Mouse (Mus musculus): ENCODE measurements around the gene Upk1a.

Upk1a gene

DNA sequence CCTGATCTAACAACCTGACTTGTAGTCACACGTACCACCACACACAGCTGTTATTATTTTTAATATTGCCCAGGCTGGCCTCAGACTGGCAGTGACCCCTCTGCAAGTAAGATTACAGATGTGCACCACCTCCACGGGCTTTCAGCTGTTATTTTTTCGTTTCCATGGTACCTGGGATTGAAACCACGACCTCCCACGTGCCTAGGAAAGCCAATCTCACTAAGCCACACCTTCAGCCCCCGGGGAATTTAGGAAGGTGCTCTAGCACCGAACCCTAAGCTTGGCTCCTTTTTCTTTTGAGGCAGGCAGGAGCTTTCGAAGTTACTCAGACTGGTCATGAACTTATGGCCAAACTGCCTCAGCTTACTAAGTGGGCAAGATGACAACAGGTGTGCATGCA is 8.2 kb downstream of the Upk1a start:
- no peak for DNase-seq (ENCODE audit: low read depth, low spot score)

DNA sequence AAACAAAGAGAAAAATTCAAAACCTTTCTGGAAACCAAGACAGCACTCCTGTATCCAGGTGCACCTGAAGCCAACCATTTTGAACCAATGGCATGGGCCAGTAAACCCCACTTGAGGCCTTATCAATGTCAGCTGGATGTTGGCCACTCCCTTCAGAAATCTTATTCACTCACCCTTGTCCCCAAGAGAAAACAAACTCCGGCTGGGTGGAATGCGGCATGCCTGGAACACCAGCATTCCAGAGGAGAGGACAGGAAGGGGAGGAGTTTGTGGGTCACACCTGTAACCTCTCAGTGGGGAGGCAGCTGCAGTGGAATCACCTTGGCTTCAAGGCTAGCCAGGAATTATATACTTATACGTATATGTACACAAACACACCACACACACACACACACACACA is 10.1 kb downstream of the Upk1a start:
- no peak for DNase-seq (ENCODE audit: low read depth, low spot score)

DNA sequence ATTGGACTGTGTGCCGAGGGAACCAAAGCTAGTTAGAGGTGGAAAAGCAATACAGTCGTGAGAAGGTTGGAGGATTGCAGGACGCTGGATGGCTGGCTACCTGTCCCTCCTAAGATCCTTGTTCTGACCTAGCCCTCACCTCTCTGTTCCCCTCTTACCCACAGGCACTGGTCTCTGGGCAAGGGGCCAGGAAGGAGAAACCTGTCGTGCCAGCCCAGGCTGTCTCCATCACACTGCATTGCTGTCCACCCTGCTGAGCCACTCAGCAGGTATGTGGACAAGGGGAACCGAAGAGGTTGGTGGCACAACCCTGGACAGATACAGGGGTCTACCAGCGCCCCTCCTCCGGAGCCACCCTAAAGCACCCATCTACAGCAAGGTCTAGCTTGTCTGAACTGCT is 12.0 kb downstream of the Upk1a start:
- no peak for DNase-seq (ENCODE audit: low read depth, low spot score)

DNA sequence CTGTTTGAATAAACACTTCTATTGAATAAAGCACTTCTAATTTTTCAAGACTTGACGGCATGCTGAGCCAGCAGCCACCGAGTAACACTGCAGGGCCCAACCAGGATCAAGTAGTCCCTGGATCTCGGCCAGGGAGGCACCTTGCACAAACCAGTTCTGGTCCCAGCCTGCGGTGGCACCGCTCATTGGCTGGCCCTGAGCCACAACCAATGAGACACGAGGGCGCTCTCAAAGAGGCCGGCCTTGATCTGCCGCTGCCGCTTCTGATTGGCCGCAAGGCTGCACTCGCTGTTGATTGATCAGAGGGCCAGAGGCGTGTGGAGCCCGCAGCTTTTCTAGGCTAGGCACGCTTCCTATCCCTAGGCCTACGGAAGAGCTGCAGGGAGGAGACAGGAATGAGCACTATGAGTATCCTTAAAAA is 12.7 kb downstream of the Upk1a start:
- peak; percentile 87 for DNase-seq (ENCODE audit: low read depth, low spot score)

DNA sequence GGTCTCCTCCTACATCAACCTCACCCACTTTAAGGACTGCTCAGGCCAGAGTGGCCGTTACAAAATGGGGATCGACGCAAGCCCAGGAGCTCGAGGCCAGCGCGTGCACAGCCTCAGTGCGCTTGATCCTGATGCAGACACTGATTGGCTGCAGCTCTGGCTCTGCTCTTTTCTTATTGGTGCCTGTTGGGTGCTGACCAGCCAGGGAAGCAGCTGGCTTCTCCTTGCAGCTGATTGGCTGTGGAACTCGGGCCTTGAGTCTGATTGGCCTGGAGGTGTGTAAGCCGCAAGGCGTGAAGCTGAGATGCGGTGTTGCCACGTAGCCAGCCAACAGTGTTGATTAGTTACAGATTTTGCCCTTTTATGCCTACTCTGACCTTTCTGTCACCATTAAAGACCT is 13.9 kb downstream of the Upk1a start, which contains the start of gene Zbtb32:
Gene Zbtb32, minus strand, starts transcription at position 124 of the 400 bp plus-strand sequence.
- no peak for DNase-seq (ENCODE audit: low read depth, low spot score)

DNA sequence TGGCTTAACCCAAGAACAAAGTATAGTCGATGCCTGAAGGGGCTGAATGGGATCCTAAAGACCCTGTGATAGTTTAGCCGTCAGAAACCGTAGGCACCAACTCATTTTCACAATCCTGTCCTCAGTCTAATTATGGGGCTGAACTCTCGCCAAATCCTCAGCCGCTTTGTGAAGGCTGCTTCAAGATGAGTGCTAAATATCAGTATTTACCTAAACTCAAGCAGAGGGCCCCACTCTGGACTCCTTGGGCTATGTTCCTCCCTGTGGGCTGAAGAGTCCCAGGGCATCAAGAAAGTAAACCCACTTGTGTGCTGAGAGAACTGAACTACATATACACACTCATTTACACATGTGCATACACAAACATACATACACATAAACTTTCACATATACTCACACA is 15.8 kb downstream of the Upk1a start:
- DNase-seq (ENCODE audit: low read depth, low spot score), result no peak

DNA sequence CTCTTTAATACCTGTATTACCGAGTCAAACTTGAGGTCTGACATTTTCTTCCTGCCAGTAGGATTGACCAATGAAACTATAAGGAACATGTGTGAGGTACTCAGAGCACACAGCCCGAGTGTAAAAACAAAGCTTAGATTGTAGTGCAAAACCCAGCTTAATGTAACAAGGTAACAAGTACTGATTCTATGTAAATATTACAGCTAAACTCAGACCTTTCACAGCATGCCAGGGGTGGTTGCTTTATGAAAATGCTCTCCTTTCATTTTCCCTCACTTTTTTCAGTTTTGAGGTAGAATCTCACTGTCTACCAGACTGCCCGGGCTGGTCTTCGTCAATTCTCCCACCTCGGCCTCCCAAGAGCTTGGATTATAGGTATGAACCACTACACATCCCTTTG is 16.6 kb downstream of the Upk1a start:
- DNase-seq (ENCODE audit: low read depth, low spot score), result no peak

DNA sequence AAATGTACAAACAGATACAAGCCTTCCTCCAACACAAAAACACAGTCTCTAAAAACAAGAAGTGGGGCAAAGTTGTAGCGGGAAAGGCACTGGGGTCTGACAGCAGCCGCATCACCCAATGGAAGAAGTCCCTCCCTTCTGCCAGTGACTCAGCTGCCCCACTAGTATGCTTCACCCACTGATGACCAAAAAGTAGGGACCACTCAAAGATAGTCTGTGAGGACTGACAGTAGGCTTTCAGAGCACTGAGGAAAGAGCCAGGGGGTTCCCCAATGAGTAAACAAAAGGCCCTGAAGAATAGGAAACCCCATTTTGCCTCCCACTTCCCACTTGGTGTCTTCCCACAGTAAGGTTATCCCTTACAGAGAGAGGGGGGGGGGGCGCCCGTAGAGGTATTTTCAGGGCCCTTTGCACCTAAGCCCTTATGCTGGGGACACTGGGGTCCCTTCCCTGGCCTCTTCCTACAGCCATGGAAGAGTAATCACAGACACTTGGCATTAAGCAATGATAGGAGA is 18.1 kb downstream of the Upk1a start:
- no peak for DNase-seq (ENCODE audit: low read depth, low spot score)

DNA sequence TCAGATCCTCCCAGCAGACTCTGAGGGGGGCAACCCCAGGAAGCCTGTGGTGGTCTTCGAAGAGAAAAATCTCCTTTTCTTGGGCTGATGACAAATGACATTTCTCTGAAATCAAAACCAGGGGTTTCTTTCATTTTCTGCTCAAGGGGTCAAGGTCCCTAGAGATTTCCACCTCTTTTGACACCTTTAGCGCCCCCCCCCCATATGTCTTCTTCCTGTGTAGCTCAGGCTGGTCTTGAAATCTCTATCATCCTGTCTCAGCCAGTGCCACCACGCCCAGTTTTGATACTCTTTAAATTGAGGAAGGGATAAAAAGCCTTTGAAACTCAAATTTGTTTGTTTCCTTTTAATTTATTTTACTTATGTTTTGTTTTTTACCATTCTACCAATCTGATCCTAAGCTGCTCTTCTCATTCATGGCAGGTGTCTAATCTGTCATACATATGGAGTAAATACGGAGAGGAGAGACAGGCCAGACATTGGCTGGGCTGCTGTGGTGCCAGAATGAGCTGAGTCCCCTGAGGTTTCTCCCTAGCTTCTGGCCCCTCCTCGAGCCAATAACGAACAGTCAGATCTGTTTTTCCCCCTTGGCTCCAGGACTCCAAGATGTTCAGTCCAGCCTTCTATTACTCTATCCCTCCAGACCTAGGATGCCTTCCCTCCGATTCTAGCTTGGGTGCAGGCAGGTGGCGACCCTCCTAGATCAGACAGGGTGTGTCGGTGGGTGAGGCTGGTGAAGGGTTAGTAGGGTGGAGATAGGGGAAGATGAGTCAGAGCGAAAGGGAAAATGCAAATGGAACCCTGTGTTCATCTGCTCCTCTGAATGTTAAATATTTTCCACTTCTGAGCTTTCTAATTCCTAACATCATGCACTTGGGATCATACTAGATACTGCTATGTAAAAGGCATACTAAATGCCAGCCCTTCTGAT is 18.8 kb downstream of the Upk1a start:
- no peak for DNase-seq (ENCODE audit: low read depth, low spot score)

DNA sequence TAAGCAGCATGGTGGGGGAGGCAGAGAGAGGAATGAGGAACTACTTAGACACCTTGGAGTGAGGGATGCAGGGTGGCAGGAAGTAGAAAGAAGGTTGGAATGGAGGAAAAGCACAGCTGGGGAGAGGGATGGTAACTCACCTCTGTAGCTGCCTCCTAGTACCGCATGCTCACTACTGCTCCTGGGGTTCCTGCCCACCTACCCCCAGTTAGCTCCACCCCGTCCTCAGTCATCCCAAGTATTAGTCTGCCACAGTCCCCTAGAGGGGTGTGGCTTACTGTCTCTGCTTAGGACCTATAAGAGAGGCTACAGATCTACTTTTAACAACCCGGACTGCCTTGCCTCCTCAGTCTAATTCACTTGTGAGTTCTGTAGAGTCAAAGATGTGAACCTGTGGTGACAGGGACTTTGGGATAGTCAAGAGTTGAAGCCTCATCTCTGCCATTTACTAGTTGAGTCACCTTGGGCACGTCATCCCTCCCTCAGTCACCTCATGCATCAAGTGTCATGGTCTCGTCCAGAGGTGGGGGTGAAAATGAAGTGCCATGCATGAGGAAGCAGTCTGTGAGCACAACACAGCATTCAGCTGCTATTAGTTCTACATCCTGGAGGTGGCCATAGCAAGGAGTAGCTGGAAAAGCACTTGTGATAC is 19.7 kb downstream of the Upk1a start:
- DNase-seq (ENCODE audit: low read depth, low spot score), result no peak

DNA sequence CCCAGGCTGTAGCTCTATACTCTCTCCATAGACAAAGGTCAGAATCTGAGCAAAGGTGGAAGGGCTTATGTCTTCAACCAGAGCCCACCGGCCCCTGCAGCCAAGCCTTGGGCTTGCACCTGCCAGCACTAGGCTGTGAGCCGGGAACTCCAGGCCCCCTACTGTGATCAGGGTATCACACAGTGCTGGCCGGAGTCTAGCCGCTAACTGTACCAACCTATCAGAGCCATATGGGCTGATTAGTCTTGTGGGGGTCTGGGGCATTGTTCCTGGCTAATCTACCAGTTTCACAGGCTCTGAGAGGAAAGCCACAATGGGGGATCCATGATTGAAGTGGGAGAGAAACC is 21.1 kb downstream of the Upk1a start:
- DNase-seq (ENCODE audit: low read depth, low spot score), result no peak

DNA sequence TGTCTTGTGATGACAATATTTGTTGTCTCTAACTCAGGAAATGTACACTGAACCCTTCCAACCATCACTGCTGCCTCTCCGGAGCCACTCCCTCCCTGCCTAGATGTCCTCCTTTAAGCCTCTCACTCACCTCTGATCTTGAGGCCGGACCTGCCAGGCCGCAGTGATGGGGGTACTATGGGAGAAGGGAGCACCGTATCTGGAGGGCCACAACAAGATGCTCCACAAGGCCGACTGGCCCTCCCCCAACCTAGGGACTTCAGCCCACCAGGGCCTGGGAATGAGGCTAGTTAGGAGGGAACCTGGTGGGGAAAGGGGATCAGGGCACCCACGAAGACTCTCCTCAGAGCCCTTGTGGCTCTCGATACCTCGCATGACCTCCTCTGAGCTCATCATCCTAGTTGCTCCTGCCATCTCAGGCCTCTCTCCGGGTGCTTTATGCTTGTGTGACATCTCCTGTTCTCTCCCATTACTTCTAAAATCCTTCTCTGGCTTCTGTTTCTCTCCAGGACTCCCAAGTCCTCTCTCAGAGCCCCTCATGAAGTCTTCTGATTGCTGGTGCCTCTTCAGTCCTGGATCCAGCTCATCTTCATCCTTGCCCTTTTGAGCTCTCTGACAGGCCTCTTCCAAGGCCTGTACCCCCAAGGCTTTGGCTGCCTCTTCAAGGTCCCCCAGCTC is 21.6 kb downstream of the Upk1a start:
- DNase-seq (ENCODE audit: low read depth, low spot score), result no peak

DNA sequence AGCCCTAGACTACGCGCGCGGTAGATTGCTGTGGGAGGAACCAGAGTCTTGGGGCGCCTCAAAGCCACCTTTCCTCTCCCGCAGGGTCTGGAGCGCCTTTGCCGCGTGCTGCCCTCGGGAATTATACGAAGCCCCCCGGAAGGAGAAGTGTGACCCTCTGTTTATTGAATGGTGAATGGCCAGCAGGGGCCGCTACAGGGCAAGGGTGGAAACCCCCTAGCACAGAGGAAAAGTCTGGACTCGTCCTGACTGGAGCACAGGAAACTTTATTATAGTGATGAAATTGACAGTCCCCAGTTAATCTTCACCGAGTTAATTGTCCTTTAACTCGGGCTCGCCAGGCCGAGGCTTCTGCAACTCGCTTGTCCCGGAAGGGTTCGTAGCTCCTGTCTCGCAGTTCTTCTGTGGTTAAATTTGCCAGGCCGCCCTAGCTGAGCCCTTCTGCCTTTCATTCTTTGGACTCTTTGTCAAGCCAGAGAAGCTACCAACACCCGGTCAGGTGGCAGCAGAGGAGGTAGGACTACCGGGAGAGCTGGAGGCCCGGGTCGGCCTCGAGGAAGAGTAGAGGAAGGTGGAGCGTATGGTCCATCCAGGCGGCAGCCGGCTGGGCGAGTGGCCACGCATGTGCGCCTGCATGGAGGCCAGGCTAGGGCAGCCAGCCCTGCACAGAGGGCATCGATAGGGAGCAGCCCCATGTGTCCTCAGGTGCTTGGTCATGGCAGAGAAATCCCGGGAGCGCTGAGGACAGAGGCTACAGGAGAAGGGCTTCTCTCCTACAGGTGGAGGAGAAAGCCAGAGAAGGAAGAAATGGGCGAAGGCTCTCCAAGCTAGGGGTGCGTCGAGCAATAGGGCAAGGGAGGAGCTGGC is 23.0 kb downstream of the Upk1a start:
- DNase-seq (ENCODE audit: low read depth, low spot score), result peak; percentile 67

DNA sequence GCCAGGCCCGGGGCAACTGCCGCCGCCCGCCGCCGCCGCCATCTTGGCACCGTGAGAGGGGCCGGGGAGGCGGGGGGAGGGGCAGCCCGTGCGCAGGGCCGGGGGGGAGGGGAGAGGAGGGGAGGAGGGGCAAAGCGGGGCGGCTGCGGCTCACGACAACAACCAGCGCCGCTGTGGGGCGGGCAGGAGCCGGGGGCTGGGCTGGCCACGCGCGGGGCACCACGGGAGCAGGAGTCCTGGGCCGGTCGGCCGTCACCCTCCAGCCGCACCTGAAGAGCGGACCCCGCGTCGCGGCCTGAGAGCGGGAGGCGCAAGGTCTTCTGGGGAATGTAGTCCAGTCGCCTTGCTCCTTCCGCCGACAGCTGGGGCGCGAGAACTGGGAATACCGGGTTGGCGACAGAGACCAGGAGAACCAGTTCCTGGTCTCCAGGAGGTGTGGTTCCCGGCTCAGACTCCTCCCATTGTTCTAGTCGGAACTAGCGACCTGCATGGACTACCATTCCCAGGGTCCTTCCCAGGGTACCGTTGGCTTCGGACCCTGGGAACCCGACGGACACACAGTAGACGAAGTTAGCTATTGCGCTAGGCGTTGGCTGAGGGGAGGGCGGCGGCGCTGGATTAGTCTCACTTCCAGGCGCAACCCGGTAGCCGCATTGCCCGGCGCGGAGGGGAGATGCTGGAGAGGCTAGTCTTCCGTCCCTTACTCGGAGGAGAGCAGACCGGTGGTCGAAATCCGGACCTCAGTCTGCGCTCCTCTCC is 23.8 kb downstream of the Upk1a start, which contains the start of gene Kmt2b:
Gene Kmt2b, minus strand, starts transcription at position 51 of the 759 bp plus-strand sequence.
- DNase-seq (ENCODE audit: low read depth, low spot score), result peak; percentile 93

DNA sequence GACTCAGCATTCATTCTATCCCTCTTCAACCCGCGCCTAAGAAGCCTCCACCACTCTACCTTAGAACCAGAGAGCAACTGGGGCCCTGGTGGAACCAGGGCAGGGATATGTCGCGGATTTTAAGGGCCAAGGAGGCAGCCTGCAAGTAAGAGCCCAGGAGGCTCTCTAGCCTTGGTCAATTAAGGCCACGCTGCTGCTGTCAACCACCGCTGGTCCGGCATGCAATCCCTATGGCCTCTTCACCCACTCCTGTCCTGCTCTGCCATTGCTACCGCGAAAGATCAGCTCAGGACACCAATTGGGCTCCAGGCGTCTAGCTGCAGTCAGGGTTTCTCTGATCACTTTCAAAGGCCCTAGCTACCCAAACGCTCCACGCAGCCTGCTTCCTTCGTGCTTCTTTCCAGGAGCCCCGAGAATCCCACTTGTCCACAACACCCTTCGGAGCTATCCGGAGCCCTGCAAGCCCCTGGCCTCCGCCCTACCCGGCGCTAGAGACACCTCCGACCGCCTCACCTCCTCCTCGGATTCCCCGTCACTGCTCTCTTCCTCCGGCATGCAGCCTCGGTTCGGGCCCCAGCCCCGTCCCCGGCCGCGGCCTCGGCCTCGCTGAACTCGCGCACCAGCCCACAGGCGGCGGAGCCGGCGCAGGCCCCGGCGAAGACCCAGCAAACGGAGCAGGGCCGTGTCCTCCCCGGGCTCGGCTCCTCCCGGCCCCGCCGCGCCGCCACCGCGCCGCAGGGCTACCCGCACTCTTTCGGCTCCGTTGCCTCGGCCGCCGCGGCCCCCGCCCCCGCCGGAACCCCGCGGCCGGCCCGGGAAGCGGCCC is 24.6 kb downstream of the Upk1a start:
- DNase-seq (ENCODE audit: low read depth, low spot score), result no peak

DNA sequence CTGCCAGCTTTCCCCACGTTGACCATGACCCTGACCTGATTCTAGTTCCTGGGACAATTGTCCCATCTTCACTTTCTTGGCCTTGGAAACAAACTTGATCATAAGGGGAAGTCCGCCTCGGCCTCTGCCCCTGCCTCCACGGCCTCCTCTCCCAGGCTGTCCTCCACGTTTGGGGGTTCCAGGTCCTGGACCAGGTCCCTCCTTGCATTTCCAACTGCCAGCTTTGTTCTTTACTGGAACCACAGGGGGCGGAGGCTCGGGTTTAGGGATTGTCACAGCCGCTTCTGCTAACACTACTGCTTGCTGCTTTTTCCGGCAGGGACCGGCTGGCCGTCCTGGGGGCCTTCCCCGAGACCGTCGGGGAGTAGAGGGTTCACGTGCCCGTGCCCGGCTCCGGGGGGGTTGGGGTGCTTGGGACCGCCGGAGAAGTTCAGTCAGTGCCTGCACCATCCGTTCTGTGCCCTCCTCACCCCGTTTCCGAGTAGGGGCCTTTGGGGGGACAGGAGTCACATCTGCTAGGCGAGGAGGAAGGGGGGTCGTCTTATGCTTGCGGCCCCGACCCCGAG is 26.1 kb downstream of the Upk1a start:
- no peak for DNase-seq (ENCODE audit: low read depth, low spot score)

DNA sequence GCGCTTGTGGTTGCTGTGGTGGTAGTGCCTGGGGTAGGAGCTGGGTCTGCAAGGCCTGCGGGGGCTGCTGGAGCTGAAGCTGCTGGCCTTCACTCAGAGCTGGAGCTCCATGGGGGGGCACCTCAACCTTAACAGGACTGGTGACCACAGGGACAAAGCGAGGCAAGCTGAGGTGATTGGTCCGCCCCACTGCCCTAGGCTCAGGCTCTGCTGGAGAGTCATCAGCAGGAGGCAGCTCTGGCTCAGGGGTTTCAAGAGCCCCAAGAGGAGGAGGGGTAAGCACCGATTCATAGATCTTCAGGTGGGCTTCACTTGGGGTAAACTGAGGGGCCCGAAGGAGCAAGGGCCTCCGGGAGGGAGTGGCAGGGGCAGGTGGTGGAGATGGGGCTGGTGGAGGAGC is 27.5 kb downstream of the Upk1a start:
- no peak for DNase-seq (ENCODE audit: low read depth, low spot score)

DNA sequence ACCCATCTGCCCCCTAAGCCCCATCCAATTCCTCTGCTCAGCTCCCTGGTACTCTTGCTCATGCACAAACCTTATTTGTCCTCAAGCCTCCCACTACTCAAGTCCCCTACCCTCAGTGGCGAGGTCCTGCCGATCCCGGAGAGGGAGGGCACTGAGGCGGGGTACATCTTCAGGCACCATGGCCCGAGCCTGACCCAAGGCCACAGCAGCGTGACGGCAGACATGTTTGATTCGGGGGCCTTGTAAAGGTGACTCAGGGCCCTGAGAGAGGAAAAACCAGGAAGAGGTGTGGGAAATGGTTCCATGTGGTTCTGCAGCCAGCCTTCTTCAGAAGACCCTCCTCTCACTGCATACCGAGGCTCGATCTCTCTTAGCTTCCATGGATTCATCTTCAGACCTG is 28.3 kb downstream of the Upk1a start:
- DNase-seq (ENCODE audit: low read depth, low spot score), result no peak

DNA sequence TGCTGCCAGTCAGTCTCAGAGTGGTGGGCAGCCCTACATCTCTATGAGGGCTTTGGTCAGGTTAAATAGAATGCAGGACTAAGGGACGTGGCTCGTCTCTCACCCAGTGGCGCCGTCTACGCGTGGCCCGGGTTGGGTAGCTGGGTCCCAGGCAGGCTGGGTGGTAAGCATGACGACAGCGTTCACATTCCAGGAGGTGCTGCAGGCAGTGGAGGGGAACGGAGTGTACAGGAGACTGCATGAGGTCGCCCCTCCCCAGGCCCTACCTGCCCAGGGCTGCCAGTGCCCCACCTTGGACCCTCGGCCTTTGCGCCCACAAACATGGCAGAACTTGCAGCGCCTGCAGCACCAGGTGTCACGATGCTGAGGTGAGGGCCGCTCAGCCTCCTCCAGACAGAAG is 31.1 kb downstream of the Upk1a start:
- no peak for DNase-seq (ENCODE audit: low read depth, low spot score)
